Mouse (Mus musculus) frontal cortex, adult 2 months (tissue): ENCODE measurements at regions not wholly inside any gene's neighbourhood (a gene's known extent, or its start where the extent isn't known, plus 50 kb on each side); places are given as distances from the start of the nearest gene placed in this dataset.

Source experiments
- DNase-seq, 2 experiments: peaks; one replicate each; pipeline ENCODE4 v3.0.0; 2022; ENCODE audit warnings: low spot score in 1 of 2; ENCODE audit errors: extremely low spot score in 1 of 2

- DNase-seq: no peak
These were observed 99.8 kb downstream of the Lrrn1 start for GRCm38 (mm10) chr6:107629376-107629775.

- peak in 1 of 2 experiments; percentile 9 for DNase-seq
These were observed 116.2 kb downstream of the Lrrn1 start for GRCm38 (mm10) chr6:107645751-107646150.

GRCm38 (mm10) chr6:107653840-107654523 lies 124.4 kb downstream of the Lrrn1 start:
- DNase-seq: no peak

GRCm38 (mm10) chr6:107657805-107658204 lies 128.2 kb downstream of the Lrrn1 start:
- DNase-seq: peak; percentile 14 to 49

GRCm38 (mm10) chr6:107661009-107661764 lies 131.6 kb downstream of the Lrrn1 start:
- no peak for DNase-seq

GRCm38 (mm10) chr6:107699298-107699697 lies 169.7 kb downstream of the Lrrn1 start:
- no peak for DNase-seq

GRCm38 (mm10) chr6:107708185-107708584 lies 178.6 kb downstream of the Lrrn1 start:
- no peak for DNase-seq

GRCm38 (mm10) chr6:107708608-107709007 lies 179.0 kb downstream of the Lrrn1 start:
- no peak for DNase-seq

- peak in 1 of 2 experiments; percentile 45 for DNase-seq
These were observed 180.8 kb downstream of the Lrrn1 start for GRCm38 (mm10) chr6:107710360-107710759.

GRCm38 (mm10) chr6:107711181-107712087 lies 181.9 kb downstream of the Lrrn1 start:
- DNase-seq: no peak

GRCm38 (mm10) chr6:107713051-107713450 lies 183.5 kb downstream of the Lrrn1 start:
- no peak for DNase-seq

- DNase-seq: no peak
These were observed 187.6 kb downstream of the Lrrn1 start for GRCm38 (mm10) chr6:107717194-107717593.

GRCm38 (mm10) chr6:107730294-107730693 lies 200.7 kb downstream of the Lrrn1 start:
- DNase-seq: no peak

- DNase-seq: peak in 1 of 2 experiments; percentile 38
These were observed 205.2 kb downstream of the Lrrn1 start for GRCm38 (mm10) chr6:107734773-107735172.

GRCm38 (mm10) chr6:107749111-107749736 lies 219.7 kb downstream of the Lrrn1 start:
- DNase-seq: no peak

GRCm38 (mm10) chr6:107749794-107750193 lies 220.2 kb downstream of the Lrrn1 start:
- DNase-seq: no peak

- DNase-seq: no peak
These were observed 222.6 kb downstream of the Lrrn1 start for GRCm38 (mm10) chr6:107752156-107752555.

GRCm38 (mm10) chr6:107755158-107755557 lies 225.6 kb downstream of the Lrrn1 start:
- DNase-seq: no peak

- DNase-seq: no peak
These were observed 241.4 kb downstream of the Lrrn1 start for GRCm38 (mm10) chr6:107770834-107771470.

- no peak for DNase-seq
These were observed 255.4 kb downstream of the Lrrn1 start for GRCm38 (mm10) chr6:107784998-107785397.
